Mouse (Mus musculus): ENCODE data around the gene Prf1. TPM values are rescaled to one million over a fixed set of nuclear protein-coding genes. Genes with fewer than 3 reads are reported as not detected.

Prf1 gene
- polyA plus RNA-seq, 1 experiment from 2014 or later = not detected

DNA sequence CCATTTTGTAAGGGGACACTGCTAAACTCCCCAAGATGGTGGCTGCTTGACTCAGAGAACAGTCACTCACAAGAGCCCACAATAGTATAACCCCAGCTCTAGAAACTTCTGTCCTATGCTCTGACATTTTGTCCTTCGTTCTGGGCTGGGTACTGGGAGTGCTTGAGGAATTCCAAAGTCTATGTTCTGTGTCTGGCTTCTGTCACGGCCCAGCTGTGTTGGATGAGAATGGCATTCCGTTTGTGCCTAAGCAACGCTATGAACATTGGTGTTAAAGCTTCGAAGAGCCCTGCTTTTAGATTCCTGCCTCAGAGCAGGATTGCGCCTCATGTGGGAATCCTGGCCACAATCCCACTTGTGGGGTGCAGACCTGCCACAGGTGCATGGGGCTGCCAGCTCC lies 14.5 kb downstream of the Prf1 start:
- TF ChIP-seq CTCF (IDR thresholded peaks at IDR 0.05) = no peak
- ATAC-seq = no peak
- POLR2A ChIA-PET = no interaction called here

DNA sequence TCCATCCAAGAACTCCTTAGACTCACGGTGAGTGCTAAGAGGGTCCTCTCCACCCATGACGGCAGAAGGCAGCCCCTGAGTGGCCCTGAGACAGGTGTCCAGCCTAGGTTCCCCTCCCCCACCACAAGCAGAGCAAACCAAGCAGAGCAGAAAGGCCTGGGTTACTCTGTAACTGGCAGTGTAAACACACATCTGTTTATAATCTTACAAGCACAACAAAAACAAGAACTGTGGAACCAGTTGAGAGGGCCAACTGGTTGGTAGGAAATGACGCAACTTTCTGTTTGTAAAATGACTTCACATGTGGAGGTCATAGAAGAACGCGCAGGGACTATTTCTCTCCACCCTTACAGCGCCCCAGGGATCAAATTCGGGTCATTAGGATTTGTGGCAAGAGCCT lies 15.1 kb downstream of the Prf1 start:
- ATAC-seq (no peak), DNase-seq (ENCODE audit: low read depth, low spot score) (no peak)
- in situ Hi-C loops (cut with MboI; ENCODE audit: low pct_unique_long_range_greater_than_20kb) = no loop called here

More for the DNA sequence above, 14.5 kb downstream of the Prf1 start:
- in situ Hi-C loops (cut with MboI; ENCODE audit: low pct_unique_long_range_greater_than_20kb) = no loop called here
- H3K27me3 ChIP-seq = no peaks in the 10 kb centered on the region
- CTCF ChIA-PET = interaction anchor here (1.4 kb wide), 1 partner anchor 10 kb away, joined by 3 read pairs; no protein-coding TSS in a partner anchor
- no peak for DNase-seq (ENCODE audit: low read depth, low spot score)

GRCm38 (mm10) chr10:61313750-61314149 lies 16.1 kb downstream of the Prf1 start:
- ChIA-PET CTCF (no interaction called here), POLR2A (no interaction called here)
- DNase-seq (ENCODE audit: low read depth, low spot score) (no peak), ATAC-seq (no peak)
- TF ChIP-seq CTCF (IDR thresholded peaks at IDR 0.05) = no peak
- H3K27me3 ChIP-seq = no peaks in the 10 kb centered on the region
- in situ Hi-C loops (cut with MboI; ENCODE audit: low pct_unique_long_range_greater_than_20kb) = no loop called here

More for the DNA sequence above, 15.1 kb downstream of the Prf1 start:
- no peak for TF ChIP-seq CTCF (IDR thresholded peaks at IDR 0.05)
- CTCF ChIA-PET = no interaction called here
- POLR2A ChIA-PET = no interaction called here
- no peaks in the 10 kb centered on the region for H3K27me3 ChIP-seq

GRCm38 (mm10) chr10:61315324-61315880 lies 17.8 kb downstream of the Prf1 start:
- no peak for TF ChIP-seq CTCF (IDR thresholded peaks at IDR 0.05)
- DNase-seq (ENCODE audit: low read depth, low spot score) (no peak), ATAC-seq (no peak)
- in situ Hi-C loops (cut with MboI; ENCODE audit: low pct_unique_long_range_greater_than_20kb) = no loop called here
- POLR2A ChIA-PET = no interaction called here
- CTCF ChIA-PET = no interaction called here
- H3K27me3 ChIP-seq = no peaks in the 10 kb centered on the region

GRCm38 (mm10) chr10:61318527-61318926 lies 20.9 kb downstream of the Prf1 start:
- TF ChIP-seq CTCF (IDR thresholded peaks at IDR 0.05) = no peak
- POLR2A ChIA-PET = no interaction called here
- CTCF ChIA-PET = no interaction called here
- ATAC-seq = no peak
- in situ Hi-C loops (cut with MboI; ENCODE audit: low pct_unique_long_range_greater_than_20kb) = no loop called here
- DNase-seq (ENCODE audit: low read depth, low spot score) = no peak
- H3K27me3 ChIP-seq = no peaks in the 10 kb centered on the region

DNA sequence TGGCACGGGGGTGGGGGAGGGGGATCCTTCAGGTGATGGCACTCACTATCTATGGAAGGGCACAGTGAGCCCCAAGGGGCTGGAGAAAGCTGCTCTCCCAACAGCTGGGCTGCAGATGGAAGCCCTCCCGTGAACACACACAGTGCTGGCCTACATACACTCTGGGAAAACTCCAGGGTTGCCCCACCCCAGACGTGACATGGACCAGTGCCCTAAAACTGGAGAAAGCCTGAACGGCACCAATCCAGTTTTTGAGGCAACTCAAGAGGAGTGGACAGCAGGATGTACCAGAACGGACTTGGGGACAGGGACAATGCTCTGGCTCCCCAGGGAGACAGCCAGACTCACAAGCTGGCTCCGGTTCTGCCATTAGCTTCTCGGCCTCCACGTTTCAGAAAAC lies 27.1 kb downstream of the Prf1 start:
- no peak for ATAC-seq
- DNase-seq (ENCODE audit: low read depth, low spot score) = no peak
- no peak for TF ChIP-seq CTCF (IDR thresholded peaks at IDR 0.05)
- ChIA-PET POLR2A (interaction anchor here (0.6 kb wide), 1 partner anchor 349 kb away, joined by 3 read pairs; no protein-coding TSS in a partner anchor), CTCF (interaction anchor here (4.2 kb wide), 1 partner anchor 125 kb away, joined by 12 read pairs; no protein-coding TSS in a partner anchor)
- in situ Hi-C loops (cut with MboI; ENCODE audit: low pct_unique_long_range_greater_than_20kb) = no loop called here
- H3K27me3 ChIP-seq = no peaks in the 10 kb centered on the region

GRCm38 (mm10) chr10:61325782-61326328 lies 28.2 kb downstream of the Prf1 start:
- TF ChIP-seq CTCF (IDR thresholded peaks at IDR 0.05) = no peak

DNA sequence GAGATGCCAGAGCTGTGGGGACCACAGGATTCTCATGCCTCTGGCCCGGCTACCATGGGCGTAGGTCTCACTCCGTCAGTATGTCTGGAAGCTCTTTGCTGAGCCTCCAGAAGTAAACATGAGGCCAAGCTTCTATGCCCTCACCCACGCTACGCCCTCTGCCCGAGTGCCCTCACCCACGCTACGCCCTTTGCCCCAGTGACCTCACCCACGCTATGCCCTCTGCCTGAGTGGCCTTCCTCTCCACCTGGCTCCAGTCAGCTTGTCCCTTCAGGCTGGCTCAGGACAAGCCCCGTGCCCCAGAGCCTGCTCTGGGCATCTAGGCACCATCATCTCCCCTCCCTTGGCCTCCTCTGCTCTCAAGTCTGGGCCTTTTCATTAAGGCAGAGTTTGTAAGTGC lies 29.9 kb downstream of the Prf1 start:
- no peaks in the 10 kb centered on the region for H3K27me3 ChIP-seq
- DNase-seq (ENCODE audit: low read depth, low spot score) = no peak
- TF ChIP-seq CTCF (IDR thresholded peaks at IDR 0.05) = no peak
- ATAC-seq = no peak
- in situ Hi-C loops (cut with MboI; ENCODE audit: low pct_unique_long_range_greater_than_20kb) = no loop called here
- ChIA-PET CTCF (interaction anchor here (1.1 to 4.2 kb wide), 3 partner anchors 52 to 128 kb away, joined by 3 to 12 read pairs (median 4); partner anchors contain the start of gene Adamts14), POLR2A (no interaction called here)

More at GRCm38 (mm10) chr10:61325782-61326328, 28.2 kb downstream of the Prf1 start:
- ChIA-PET POLR2A (no interaction called here), CTCF (interaction anchor here (0.7 to 4.2 kb wide), 4 partner anchors 52 to 128 kb away, joined by 3 to 12 read pairs (median 4); partner anchors contain the start of gene Adamts14)
- in situ Hi-C loops (cut with MboI; ENCODE audit: low pct_unique_long_range_greater_than_20kb) = no loop called here
- ATAC-seq (no peak), DNase-seq (ENCODE audit: low read depth, low spot score) (no peak)
- no peaks in the 10 kb centered on the region for H3K27me3 ChIP-seq

DNA sequence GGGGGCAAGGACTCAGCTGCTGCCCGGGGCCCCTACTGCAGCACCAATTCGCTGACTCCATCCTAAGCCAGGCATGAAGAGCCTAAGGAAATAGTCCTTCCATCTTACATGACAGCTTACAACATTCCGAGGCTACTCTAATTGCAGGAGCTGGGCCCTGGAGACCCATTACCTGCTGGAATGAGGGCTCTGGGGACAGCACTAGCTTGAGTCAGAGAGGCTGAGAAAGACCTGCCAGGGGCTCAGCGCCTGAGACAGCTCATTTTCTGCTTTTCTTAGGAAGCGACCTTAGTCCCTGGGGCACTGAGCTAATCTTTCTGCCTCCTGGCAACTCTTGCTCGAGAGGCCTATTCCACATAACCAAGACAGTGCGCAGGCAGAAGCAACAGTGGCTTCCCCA lies 31.3 kb downstream of the Prf1 start:
- no peaks in the 10 kb centered on the region for H3K27me3 ChIP-seq
- ChIA-PET CTCF (no interaction called here), POLR2A (interaction anchor here (0.8 to 0.9 kb wide), 2 partner anchors 57 to 98 kb away, joined by 3 read pairs; no protein-coding TSS in a partner anchor)
- ATAC-seq (peak; percentile 48), DNase-seq (ENCODE audit: low read depth, low spot score) (no peak)
- in situ Hi-C loops (cut with MboI; ENCODE audit: low pct_unique_long_range_greater_than_20kb) = no loop called here
- TF ChIP-seq CTCF (IDR thresholded peaks at IDR 0.05) = no peak

GRCm38 (mm10) chr10:61331046-61331445 lies 33.4 kb downstream of the Prf1 start:
- in situ Hi-C loops (cut with MboI; ENCODE audit: low pct_unique_long_range_greater_than_20kb) = loop anchor here (5.0 kb wide), 1 partner anchor 134 kb away; no protein-coding TSS in a partner anchor
- ChIA-PET POLR2A (interaction anchor here (1.2 kb wide), 1 partner anchor 56 kb away, joined by 3 read pairs; no protein-coding TSS in a partner anchor), CTCF (interaction anchor here (1.1 to 3.3 kb wide), 3 partner anchors 44 to 132 kb away, joined by 3 to 16 read pairs (median 3); no protein-coding TSS in a partner anchor)
- no peaks in the 10 kb centered on the region for H3K27me3 ChIP-seq
- ATAC-seq = no peak
- DNase-seq (ENCODE audit: low read depth, low spot score) = no peak
- no peak for TF ChIP-seq CTCF (IDR thresholded peaks at IDR 0.05)

DNA sequence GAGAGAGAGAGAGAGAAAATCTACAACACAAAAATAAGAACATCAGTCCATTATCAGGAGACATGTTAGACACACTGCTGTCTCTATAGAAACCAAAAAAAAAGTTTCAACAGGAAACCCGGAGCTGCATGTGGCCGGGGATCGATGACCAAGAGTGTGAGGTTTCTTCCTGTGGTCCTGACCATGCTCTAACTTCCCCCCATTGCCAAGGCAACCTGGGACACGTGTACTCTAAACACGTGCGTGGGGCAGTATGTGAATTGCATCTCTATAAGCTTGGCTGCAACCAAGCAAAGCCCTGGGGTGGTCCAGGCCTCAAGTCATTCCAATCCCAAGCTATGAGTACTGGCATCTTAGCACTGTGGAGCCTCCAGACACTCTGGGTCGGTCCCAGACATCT lies 36.9 kb downstream of the Prf1 start:
- in situ Hi-C loops (cut with MboI; ENCODE audit: low pct_unique_long_range_greater_than_20kb) = loop anchor here (5.0 kb wide), 1 partner anchor 137 kb away; no protein-coding TSS in a partner anchor

More for the DNA sequence above, 36.9 kb downstream of the Prf1 start:
- ChIA-PET POLR2A (interaction anchor here (1.3 kb wide), 1 partner anchor 119 kb away, joined by 3 read pairs; no protein-coding TSS in a partner anchor), CTCF (interaction anchor here (0.8 to 4.4 kb wide), 4 partner anchors 59 to 135 kb away, joined by 3 to 35 read pairs (median 8); no protein-coding TSS in a partner anchor)
- H3K27me3 ChIP-seq = no peaks in the 10 kb centered on the region
- ATAC-seq = no peak
- TF ChIP-seq CTCF (IDR thresholded peaks at IDR 0.05) = no peak
- no peak for DNase-seq (ENCODE audit: low read depth, low spot score)

Data from Patski (cell line).